Mouse (Mus musculus): ENCODE measurements at regions not wholly inside any gene's neighbourhood (a gene's known extent, or its start where the extent isn't known, plus 50 kb on each side); places are given as distances from the start of the nearest gene placed in this dataset.
A peak's percentile ranks its signal among the peaks of the same experiment; 100 is the strongest.
"Not testable (repeated sequence)": the region's sequence is repeated elsewhere in the genome, so short reads cannot be mapped to it uniquely, and the experiment has no call there.

DNA sequence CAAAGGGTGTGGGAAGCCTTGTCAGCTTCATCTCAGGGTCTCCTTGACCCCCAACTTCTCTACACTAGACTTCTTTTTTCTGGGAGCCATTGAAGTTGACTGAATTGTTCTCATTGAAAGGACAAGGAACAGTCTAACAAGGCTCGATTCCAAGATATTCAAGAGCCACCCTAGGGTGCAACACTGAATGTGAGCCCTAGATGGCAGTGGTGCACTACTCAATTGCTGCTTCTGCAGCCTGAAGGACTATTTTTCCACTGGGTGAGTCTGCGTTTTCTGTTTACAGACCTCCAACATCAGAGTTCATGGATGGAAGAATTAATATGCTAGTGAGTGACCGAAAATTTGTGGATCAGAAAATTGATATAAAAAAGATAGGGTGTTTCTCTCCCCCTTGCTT, 161.5 kb downstream of the Hpcal1 start:
- peak; percentile 70 to 78 for DNase-seq

DNA sequence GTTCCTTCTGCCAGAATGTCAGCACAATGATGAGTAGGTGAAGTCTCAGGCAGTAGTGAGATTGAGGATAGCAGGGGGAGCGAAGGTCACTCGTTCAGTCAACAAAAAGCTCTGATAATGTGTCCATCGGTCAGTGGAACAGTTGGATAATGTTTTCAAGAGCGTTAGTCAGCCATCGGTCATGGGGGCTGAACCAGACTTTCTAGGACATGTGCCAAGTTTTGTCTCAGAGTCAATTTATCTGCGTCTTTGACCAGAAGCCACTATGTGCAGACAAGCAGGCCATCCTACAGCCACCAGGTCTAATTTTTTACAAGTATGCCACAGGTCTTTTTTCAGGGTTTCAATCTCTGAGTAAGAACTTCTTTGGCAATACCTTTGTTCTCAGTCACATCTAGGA, 181.8 kb downstream of the Hpcal1 start:
- not testable (repeated sequence) for DNase-seq

DNA sequence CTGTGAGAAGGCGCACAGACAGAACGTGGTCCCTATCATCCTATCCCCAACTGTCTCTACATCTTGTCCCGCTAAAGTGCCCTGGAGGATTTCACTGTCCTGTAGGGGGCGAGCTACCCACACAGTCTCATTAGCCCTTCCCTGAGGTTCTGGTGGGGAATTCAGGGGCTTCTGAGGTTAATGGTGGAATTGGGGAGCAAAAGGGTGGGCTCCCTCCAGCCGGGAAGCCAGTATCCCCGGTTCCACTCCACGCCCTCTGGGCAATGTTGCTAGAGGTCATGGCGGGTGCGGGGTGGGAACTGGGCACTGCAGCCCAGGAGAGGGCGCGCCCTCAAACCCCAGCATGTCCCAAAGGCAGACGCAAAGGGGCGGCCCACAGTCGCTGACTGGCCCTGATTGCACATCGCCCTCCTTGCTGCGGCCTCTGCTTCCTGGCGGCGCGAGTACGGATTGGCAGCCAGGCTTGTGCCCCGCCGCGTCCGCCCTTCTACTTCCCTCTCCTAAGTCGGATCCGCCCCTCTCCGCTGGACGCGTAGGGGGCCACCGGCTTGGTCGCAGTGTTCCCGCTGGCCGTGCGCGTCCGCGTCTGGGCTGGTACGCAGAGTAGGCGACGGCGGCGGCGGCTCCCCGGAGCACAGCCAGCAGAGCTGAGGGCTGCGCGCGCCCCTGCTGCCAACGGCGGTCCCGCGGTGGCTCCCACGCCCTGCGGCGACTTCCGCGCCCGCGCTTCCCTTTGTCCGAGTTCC, 190.9 kb downstream of the Hpcal1 start:
- DNase-seq: peak; percentile 83 to 84

DNA sequence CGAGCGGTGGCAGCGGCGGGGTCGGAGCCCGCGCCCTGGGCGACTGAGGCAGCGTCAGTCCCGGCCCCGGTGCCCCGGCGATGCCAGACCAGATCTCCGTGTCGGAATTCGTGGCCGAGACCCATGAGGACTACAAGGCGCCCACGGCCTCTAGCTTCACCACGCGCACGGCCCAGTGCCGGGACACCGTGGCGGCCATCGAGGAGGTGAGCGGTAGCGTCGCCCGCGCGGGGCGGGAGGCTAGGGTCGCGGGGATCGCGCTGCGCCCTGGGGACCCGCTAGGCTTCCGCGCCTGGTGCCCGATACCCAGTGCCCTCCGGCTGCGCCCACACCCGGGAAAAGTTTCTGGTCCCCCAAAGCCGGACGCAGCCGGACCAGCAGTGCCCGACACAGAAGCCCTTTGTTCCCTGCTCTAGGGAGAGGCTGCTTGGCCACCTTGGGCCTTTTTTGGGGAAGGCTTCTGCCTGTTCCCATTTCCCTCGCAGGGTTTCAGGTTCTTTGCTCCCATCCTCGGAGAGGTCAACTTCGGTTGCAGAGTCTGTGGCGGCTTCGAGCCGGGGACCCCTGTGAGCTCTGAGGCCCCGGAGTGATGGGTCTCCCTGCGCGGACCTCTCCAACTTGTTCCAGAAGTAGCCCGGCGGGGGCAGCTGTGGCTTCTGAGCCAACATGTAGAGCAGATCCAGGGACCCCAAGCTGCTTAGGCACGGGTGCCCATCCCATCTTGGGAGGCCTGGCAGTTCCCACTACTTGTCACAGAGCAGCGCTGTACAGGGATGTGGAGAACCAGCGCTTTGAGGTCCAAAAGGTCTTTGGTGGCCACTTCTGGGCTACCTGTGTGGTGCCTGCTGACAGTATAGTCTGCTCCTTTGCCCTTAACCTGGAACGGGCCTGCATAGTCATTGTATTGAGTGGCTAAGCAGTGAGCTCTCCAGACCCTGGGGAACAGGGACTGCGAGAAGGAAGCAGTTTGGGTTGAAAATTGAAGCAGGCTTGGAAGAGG, 191.8 kb downstream of the Hpcal1 start:
- DNase-seq: peak; percentile 9 to 25

DNA sequence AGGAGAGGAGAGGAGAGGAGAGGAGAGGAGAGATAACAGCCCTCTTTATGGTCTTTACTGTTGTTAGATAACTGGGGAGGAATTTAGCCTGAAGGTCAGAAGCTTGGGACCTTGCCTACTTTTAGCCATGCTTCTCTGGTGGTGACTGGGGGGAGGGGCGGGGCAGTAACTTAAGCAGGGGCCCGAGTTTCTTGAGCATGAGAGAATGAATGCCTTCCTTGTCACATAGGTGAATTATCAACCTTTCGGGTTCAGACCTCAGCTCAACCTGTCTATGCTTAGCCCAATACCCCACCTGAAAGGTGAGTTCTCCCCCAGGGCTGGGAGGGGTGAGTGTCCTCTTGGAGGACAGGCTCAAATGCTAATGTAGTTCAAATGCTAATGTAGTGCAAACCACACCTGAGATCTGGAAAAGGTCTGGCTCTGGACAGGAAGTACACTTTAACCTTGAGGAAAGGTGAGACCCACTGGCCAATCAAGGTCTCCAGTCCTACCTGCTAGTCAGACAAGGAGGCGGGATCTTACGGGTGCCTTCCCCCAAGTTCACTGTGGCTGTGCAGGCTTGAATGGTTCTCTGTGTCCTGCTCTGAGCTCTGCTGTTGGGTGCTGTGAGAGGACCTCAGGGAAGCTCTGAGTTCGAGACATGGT, 201.1 kb downstream of the Hpcal1 start:
- DNase-seq: not testable (repeated sequence)

DNA sequence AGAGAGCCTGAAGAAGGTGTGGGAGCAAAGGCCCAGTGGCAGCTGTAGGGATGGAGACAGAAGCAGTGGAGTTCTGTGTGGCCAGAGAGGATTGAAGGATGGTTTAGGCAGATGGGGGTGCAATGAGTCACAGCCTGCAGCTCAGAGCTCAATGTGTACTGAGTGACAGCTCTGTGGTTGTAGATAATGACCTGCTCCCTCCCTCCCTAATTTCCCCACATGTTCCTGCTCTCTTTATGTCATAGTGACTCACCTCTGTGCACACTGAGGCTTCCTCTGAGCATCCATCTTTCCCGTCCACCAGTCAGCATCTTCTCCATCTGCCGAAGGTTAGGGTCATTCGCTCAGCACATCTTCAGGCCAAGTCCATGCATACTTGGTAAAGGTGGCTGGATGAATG, 222.4 kb downstream of the Hpcal1 start:
- not testable (repeated sequence) for DNase-seq

All from cerebellum, postnatal 14 days (tissue).